Mouse (Mus musculus): ENCODE data around the gene Rfxank.

The Rfxank gene

DNA sequence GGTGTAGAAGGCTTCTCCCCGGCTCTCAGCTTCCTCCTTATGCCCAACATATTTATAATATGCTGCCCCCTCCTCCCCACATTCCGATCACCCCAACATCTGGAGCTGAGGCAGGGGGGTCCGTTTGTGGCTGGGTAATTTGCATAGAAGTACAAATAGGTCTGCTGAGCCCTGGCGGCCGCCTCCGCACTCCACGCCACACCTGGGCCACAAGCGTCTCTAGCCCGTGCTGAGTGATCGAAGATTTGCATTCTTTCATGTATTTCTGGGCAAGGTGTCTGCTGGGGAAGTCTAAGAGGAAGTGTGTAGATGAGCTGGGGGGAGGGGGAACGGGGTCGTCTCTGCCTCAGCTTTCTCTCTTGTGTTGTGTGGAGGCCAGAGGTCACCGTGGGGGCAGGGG is 21.1 kb upstream of the Rfxank start:
- Histone ChIP-seq H3K36me3 (ENCODE audit: control insufficient read depth, insufficient read depth, low read length, poor library complexity, severe bottlenecking) (no peaks in the 10 kb centered on the region), H3K27me3 (ENCODE audit: control insufficient read depth, insufficient read depth, low read length, poor library complexity, severe bottlenecking) (no peaks in the 10 kb centered on the region)
- DNase-seq (ENCODE audit: low read depth, low spot score), result peak; percentile 92

DNA sequence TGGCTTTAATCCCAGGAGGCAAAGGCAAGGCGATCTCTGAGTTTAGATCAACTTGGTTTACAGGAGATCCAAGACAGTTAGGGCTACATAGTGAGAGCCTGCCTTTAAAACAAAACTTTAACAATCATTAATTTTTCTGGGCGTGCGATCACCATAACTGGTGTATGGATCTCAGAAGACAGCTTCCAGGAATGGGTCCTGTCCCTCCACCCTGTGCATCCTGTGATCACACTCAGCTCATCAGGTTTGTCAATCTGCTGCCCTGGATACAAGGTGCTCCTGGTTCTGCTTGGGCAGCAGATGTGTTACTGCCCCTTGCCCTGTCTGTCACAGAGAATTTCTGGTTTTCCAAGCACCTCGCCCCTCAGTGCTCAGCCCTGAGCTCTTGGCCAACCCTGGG is 20.3 kb upstream of the Rfxank start:
- no peaks in the 10 kb centered on the region for H3K27me3 ChIP-seq (ENCODE audit: control insufficient read depth, insufficient read depth, low read length, poor library complexity, severe bottlenecking)
- DNase-seq (ENCODE audit: low read depth, low spot score), result peak; percentile 31
- no peaks in the 10 kb centered on the region for H3K36me3 ChIP-seq (ENCODE audit: control insufficient read depth, insufficient read depth, low read length, poor library complexity, severe bottlenecking)

DNA sequence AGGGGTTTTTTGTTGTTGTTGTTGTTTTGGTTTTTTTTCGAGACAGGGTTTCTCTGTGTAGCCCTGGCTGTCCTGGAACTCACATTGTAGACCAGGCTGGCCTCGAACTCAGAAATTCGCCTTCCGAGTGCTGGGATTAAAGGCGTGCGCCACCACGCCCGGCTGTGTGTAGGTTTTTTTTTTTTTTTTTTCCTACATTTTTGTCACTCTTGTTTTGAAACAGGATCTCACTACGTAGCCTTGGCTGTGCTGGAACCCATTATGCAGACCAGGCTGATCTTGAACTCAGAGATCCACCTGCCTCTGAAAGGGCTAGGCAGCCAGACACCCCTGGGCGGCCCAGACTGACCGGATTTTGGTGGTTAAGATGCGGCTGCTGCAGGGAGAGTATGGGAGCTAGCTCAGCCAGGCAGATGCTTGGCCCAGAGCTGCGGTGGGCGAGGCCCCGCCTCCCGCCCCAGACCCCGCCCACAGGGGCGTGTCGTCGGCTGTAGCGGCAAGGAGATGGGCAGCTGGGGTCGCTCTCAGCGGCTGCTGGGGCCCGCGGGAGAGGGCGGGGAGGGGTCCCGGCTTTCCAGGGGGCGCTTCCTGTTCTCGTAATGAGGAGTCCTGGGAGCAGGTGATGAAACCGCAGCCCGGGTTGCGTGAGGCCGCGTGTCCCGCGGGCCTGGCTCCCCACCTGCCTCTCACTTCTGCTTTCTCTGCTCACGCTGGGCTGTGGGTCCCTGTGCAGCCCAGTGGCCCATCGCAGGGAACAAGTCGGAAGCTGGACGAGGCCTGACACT is 19.3 kb upstream of the Rfxank start:
- Histone ChIP-seq H3K36me3 (ENCODE audit: control insufficient read depth, insufficient read depth, low read length, poor library complexity, severe bottlenecking) (no peaks in the 10 kb centered on the region), H3K27me3 (ENCODE audit: control insufficient read depth, insufficient read depth, low read length, poor library complexity, severe bottlenecking) (no peaks in the 10 kb centered on the region)
- peak; percentile 91 for DNase-seq (ENCODE audit: low read depth, low spot score)

DNA sequence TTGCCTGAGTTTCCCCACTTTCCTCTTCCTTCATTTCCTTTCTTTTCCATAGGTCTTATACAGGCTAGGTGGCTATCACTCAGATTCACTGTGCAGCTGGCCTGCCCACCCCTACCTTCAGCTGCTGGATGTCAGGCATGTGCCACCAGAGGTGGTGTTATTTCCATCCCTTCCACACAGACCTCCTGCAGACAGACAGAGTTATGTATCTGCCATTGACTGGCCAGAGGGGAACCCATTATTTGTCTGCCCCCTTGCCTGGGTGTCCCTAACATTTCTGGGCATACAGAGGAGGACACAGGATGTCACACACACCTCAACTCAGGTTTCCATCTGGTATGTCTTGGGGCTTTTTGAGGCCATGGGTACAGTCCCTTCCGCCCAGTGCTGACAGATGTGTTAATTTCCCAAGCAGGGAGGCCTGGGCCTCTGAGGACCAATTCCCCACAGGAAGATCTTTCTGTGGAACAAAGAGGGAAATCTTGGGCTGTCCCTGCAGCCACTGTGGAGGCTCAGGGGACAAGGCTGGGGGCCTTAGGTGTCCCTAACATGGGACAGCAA is 18.4 kb upstream of the Rfxank start:
- Histone ChIP-seq H3K36me3 (ENCODE audit: control insufficient read depth, insufficient read depth, low read length, poor library complexity, severe bottlenecking) (no peaks in the 10 kb centered on the region), H3K27me3 (ENCODE audit: control insufficient read depth, insufficient read depth, low read length, poor library complexity, severe bottlenecking) (no peaks in the 10 kb centered on the region)
- DNase-seq (ENCODE audit: low read depth, low spot score), result no peak

- Histone ChIP-seq H3K27me3 (ENCODE audit: control insufficient read depth, insufficient read depth, low read length, poor library complexity, severe bottlenecking) (no peaks in the 10 kb centered on the region), H3K36me3 (ENCODE audit: control insufficient read depth, insufficient read depth, low read length, poor library complexity, severe bottlenecking) (no peaks in the 10 kb centered on the region)
- DNase-seq (ENCODE audit: low read depth, low spot score), result peak; percentile 85
These were observed 13.7 kb upstream of the Rfxank start for GRCm38 (mm10) chr8:70152537-70153257.

- Histone ChIP-seq H3K36me3 (ENCODE audit: control insufficient read depth, insufficient read depth, low read length, poor library complexity, severe bottlenecking) (peaks cover 2% of the 10 kb centered on the region; the same call in 1 of the 2 replicates), H3K27me3 (ENCODE audit: control insufficient read depth, insufficient read depth, low read length, poor library complexity, severe bottlenecking) (no peaks in the 10 kb centered on the region)
- DNase-seq (ENCODE audit: low read depth, low spot score), result no peak
These were observed 11.2 kb upstream of the Rfxank start for GRCm38 (mm10) chr8:70150158-70150557.

- Histone ChIP-seq H3K27me3 (ENCODE audit: control insufficient read depth, insufficient read depth, low read length, poor library complexity, severe bottlenecking) (no peaks in the 10 kb centered on the region), H3K36me3 (ENCODE audit: control insufficient read depth, insufficient read depth, low read length, poor library complexity, severe bottlenecking) (peaks cover 2% of the 10 kb centered on the region; the same call in 1 of the 2 replicates)
- DNase-seq (ENCODE audit: low read depth, low spot score), result no peak
These were observed 9.0 kb upstream of the Rfxank start for GRCm38 (mm10) chr8:70147678-70148607.

GRCm38 (mm10) chr8:70139981-70140380 is 1.0 kb upstream of the Rfxank start:
- peaks cover 1% of the 10 kb centered on the region for H3K36me3 ChIP-seq (ENCODE audit: control insufficient read depth, insufficient read depth, low read length, poor library complexity, severe bottlenecking)
- no peak for DNase-seq (ENCODE audit: low read depth, low spot score)
- no peaks in the 10 kb centered on the region for H3K27me3 ChIP-seq (ENCODE audit: control insufficient read depth, insufficient read depth, low read length, poor library complexity, severe bottlenecking)

DNA sequence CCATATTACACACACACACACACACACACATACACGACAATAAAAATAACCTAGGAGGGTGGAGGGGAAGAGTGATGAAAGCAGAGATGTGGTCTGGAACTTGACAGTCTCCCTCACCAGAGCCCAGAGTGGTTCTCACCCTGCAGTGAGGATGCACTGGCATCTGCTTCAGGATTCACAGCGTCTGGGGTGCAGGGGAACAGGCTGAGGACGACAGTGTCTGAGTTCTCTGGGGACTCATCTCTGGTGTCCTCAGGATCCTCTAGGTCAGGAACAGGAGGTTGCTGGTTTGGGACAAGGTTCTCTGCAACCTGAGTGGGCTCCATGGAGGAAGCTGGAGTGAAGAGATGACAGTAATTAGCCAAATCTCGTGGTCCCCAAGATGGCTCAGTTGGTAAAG is 1.1 kb downstream of the Rfxank start:
- no peak for DNase-seq (ENCODE audit: low read depth, low spot score)
- H3K27me3 ChIP-seq (ENCODE audit: control insufficient read depth, insufficient read depth, low read length, poor library complexity, severe bottlenecking), result no peaks in the 10 kb centered on the region
- peaks cover 1% of the 10 kb centered on the region for H3K36me3 ChIP-seq (ENCODE audit: control insufficient read depth, insufficient read depth, low read length, poor library complexity, severe bottlenecking)

DNA sequence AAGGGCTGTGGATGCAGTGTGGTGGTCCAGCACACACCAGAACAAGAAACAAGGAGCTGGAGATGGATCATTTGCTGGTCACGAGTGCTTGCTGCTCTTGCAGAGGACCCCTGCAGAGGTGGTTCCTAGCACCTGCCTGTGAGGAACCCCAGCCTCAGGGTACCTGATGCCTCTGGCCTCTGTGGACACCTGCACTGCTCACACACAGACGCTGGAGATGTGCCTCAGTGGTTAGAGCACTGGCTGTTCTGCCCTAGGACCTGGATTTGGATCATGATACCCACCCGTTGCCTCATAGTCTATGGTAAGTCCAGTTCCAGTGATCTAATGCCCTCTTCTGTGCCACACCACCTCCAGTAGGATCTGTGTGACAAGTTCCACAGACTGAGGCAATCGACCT is 2.4 kb downstream of the Rfxank start:
- Histone ChIP-seq H3K27me3 (ENCODE audit: control insufficient read depth, insufficient read depth, low read length, poor library complexity, severe bottlenecking) (no peaks in the 10 kb centered on the region), H3K36me3 (ENCODE audit: control insufficient read depth, insufficient read depth, low read length, poor library complexity, severe bottlenecking) (no peaks in the 10 kb centered on the region; the same call in 1 of the 2 replicates)
- no peak for DNase-seq (ENCODE audit: low read depth, low spot score)

DNA sequence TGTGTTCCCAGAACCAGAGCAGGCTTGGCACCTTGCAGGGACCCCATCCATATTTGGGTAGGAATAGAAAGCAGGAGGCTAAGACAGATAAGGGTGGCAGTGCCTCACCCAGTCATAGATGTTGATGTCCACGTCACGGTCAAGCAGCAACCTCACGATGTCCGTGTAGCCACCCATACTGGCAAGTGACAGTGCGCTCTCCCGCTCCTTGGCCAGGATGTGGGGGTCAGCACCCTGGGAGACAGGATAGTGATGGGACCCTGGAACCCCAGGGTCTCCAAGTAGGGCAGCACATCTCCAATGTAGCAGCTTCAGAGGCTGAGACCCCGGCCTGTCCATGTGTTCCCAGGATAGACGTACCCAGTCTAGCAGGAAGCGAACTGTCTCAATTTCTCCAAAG is 4.0 kb downstream of the Rfxank start:
- Histone ChIP-seq H3K36me3 (ENCODE audit: control insufficient read depth, insufficient read depth, low read length, poor library complexity, severe bottlenecking) (no peaks in the 10 kb centered on the region; the same call in 1 of the 2 replicates), H3K27me3 (ENCODE audit: control insufficient read depth, insufficient read depth, low read length, poor library complexity, severe bottlenecking) (no peaks in the 10 kb centered on the region)
- no peak for DNase-seq (ENCODE audit: low read depth, low spot score)

GRCm38 (mm10) chr8:70134086-70134485 is 4.9 kb downstream of the Rfxank start:
- Histone ChIP-seq H3K36me3 (ENCODE audit: control insufficient read depth, insufficient read depth, low read length, poor library complexity, severe bottlenecking) (no peaks in the 10 kb centered on the region; the same call in 1 of the 2 replicates), H3K27me3 (ENCODE audit: control insufficient read depth, insufficient read depth, low read length, poor library complexity, severe bottlenecking) (no peaks in the 10 kb centered on the region)
- no peak for DNase-seq (ENCODE audit: low read depth, low spot score)

DNA sequence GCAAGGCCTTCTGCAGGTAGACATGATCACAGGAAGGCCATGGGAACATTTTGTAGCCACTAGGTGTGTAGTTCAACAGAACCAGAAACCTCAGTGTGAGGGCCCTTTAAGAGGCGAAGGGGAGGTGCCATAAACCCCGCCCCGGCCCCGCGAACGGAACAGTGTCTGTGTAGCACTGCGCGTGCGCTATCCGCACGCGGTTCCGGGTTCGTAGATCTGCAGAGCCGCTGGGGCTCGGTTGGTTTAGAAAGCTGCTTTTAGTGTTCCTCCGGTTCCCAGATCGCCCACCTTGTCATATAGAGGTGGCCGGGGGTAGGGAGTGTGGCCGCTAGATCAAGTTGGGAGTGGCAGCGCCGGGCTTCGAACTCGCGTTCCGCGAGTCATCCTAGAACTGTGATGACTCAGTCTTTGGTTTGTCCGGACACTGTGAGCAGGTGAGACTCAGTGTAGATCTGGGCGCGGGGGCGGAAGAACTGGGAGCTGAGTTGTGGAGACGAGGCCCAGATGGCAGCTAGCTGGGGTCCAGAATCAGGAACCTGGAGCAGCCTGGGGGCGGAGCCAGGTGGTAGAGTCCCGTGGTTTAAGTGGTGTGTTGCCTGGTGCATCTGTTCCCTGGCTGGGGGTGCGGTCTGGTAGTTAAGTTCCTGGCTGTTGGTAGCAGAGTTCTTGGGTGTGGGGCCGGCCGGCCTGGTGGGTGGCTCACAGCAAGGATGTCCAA is 7.6 kb downstream of the Rfxank start, which contains the start of gene Nr2c2ap:
TSS of gene Nr2c2ap (plus strand) at position 168 of the 718 bp plus-strand sequence.
- peak; percentile 95 for DNase-seq (ENCODE audit: low read depth, low spot score)
- Histone ChIP-seq H3K36me3 (ENCODE audit: control insufficient read depth, insufficient read depth, low read length, poor library complexity, severe bottlenecking) (no peaks in the 10 kb centered on the region; the same call in 1 of the 2 replicates), H3K27me3 (ENCODE audit: control insufficient read depth, insufficient read depth, low read length, poor library complexity, severe bottlenecking) (no peaks in the 10 kb centered on the region)

DNA sequence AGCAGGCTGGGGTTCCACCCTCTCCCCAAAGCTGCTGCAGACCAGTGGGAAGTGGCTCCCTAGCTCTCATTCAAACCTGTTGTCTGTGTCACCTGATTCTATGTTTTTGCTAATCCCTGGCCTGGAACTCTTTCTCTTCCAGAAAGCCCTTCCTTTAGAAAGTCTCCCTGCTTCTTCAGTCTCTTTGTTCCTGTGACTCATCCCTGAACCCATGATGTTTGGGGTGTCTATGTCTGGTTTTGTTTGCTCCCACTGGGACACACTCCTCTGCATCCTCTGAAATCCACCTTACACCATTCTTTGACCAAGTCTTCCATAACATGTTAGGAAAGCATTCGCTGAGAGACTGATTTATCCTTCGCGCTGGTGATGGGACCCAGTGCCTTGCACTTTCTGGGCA is 8.9 kb downstream of the Rfxank start:
- no peaks in the 10 kb centered on the region; the same call in 1 of the 2 replicates for H3K36me3 ChIP-seq (ENCODE audit: control insufficient read depth, insufficient read depth, low read length, poor library complexity, severe bottlenecking)
- no peak for DNase-seq (ENCODE audit: low read depth, low spot score)

More for the DNA sequence above, 8.9 kb downstream of the Rfxank start:
- no peaks in the 10 kb centered on the region for H3K27me3 ChIP-seq (ENCODE audit: control insufficient read depth, insufficient read depth, low read length, poor library complexity, severe bottlenecking)

All from splenic B cell, adult 2 months (primary cell).